Mouse (Mus musculus): ENCODE measurements around the gene Usp17lb.

- TF ChIP-seq CTCF (IDR thresholded peaks at IDR 0.05; ENCODE audit: borderline replicate concordance, control insufficient read depth, extremely low read depth, insufficient read depth, low read length, poor library complexity) = no peak
- TF ChIP-seq POLR2A (IDR thresholded peaks at IDR 0.05; ENCODE audit: control insufficient read depth, extremely low read depth, insufficient read depth, low read length, poor library complexity) = no peak
Measured at GRCm38 (mm10) chr7:104843731-104844287, 1.4 kb upstream of the Usp17lb start.

Measured in thymus, adult 2 months (tissue).